Mouse (Mus musculus) erythroblast, embryonic 14.5 days (primary cell): ENCODE results near the gene Agt. TPM values are rescaled to one million over a fixed set of nuclear protein-coding genes. Genes with fewer than 3 reads are reported as not detected.

Source experiments
- H3K27me3 ChIP-seq: 2 replicates; pipeline ENCODE4 v1.6.1; 2012; ENCODE audit warnings: inconsistent platforms; ENCODE audit not compliant: control insufficient read depth
- H3K36me3 ChIP-seq: 2 replicates; pipeline ENCODE4 v1.6.1; 2012; ENCODE audit warnings: mild to moderate bottlenecking, inconsistent platforms; ENCODE audit not compliant: control insufficient read depth
- H3K4me1 ChIP-seq: 2 replicates; pipeline ENCODE4 v1.6.1; 2012; ENCODE audit warnings: inconsistent platforms; ENCODE audit not compliant: control insufficient read depth
- H3K4me3 ChIP-seq: replicated peaks from 2 replicates; pipeline ENCODE3; 2012; ENCODE audit warnings: moderate library complexity, mild to moderate bottlenecking, inconsistent platforms
- H3K9me3 ChIP-seq: 2 replicates; pipeline ENCODE4 v1.6.1; 2012; ENCODE audit warnings: low read length, inconsistent platforms, mixed read lengths; ENCODE audit not compliant: control insufficient read depth
- GATA1 ChIP-seq: IDR thresholded peaks from 2 replicates; pipeline ENCODE4 v1.6.1; 2012; ENCODE audit warnings: low read length, inconsistent platforms, mixed read lengths
- TAL1 ChIP-seq: IDR thresholded peaks from 3 replicates; pipeline ENCODE4 v1.6.1; 2012; ENCODE audit warnings: low read length, inconsistent platforms, mixed read lengths
- polyA plus RNA-seq: library from polyadenylated mRNA; stranded (reverse); fragments of >175 nt; gene quantifications from 2 replicates; pipeline ENCODE4 v1.2.3, GENCODE M21; 2012

Agt gene
- 0.05 and 0.10 TPM in 2 replicates for polyA plus RNA-seq

- no peaks in the 10 kb centered on the region; the same call in none of the 2 replicates for H3K4me1 ChIP-seq
- no peaks in the 10 kb centered on the region for H3K27me3 ChIP-seq
- TF ChIP-seq GATA1: no peak
- TF ChIP-seq TAL1: no peak
- peak within 1 kb of the TSS; percentile 48 for H3K4me3 ChIP-seq
- H3K9me3 ChIP-seq: no peaks in the 10 kb centered on the region
- H3K36me3 ChIP-seq: no peaks in the 10 kb centered on the region; the same call in 1 of the 2 replicates
Observed at GRCm38 (mm10) chr8:124569593-124569992, at the start of gene Agt. Agt (minus strand) TSS chr8:124569706.

- H3K4me3 ChIP-seq: no peak overlapping the region
- no peaks in the 10 kb centered on the region for H3K9me3 ChIP-seq
- no peaks in the 10 kb centered on the region for H3K36me3 ChIP-seq
- H3K27me3 ChIP-seq: peaks cover 2% of the 10 kb centered on the region; the same call in 1 of the 2 replicates
- TF ChIP-seq GATA1 (no peak), TAL1 (no peak)
- peaks cover 2% of the 10 kb centered on the region for H3K4me1 ChIP-seq
Observed at GRCm38 (mm10) chr8:124618252-124618651, 48.7 kb upstream of the Agt start.

- TF ChIP-seq GATA1: no peak
- TF ChIP-seq TAL1: no peak
- H3K36me3 ChIP-seq: no peaks in the 10 kb centered on the region
- H3K9me3 ChIP-seq: no peaks in the 10 kb centered on the region
- H3K4me1 ChIP-seq: peaks cover 2% of the 10 kb centered on the region
- H3K27me3 ChIP-seq: peaks cover 2% of the 10 kb centered on the region; the same call in 1 of the 2 replicates
- peak overlapping the region; percentile 9 for H3K4me3 ChIP-seq
Observed at GRCm38 (mm10) chr8:124617266-124617869, 47.9 kb upstream of the Agt start.

GRCm38 (mm10) chr8:124614325-124614724 is 44.8 kb upstream of the Agt start:
- no peak for TF ChIP-seq TAL1
- TF ChIP-seq GATA1: no peak
- no peaks in the 10 kb centered on the region for H3K36me3 ChIP-seq
- H3K27me3 ChIP-seq: peaks cover 2% of the 10 kb centered on the region; the same call in 1 of the 2 replicates
- no peak overlapping the region for H3K4me3 ChIP-seq
- no peaks in the 10 kb centered on the region for H3K9me3 ChIP-seq
- H3K4me1 ChIP-seq: peaks cover 2% of the 10 kb centered on the region

- Histone ChIP-seq H3K36me3 (no peaks in the 10 kb centered on the region), H3K27me3 (no peaks in the 10 kb centered on the region), H3K9me3 (no peaks in the 10 kb centered on the region), H3K4me1 (no peaks in the 10 kb centered on the region), H3K4me3 (no peak overlapping the region)
- no peak for TF ChIP-seq GATA1
- TF ChIP-seq TAL1: no peak
Observed at GRCm38 (mm10) chr8:124608972-124609353, 39.5 kb upstream of the Agt start.

GRCm38 (mm10) chr8:124608239-124608971 is 38.9 kb upstream of the Agt start:
- H3K4me1 ChIP-seq: no peaks in the 10 kb centered on the region
- no peaks in the 10 kb centered on the region for H3K36me3 ChIP-seq
- no peaks in the 10 kb centered on the region for H3K27me3 ChIP-seq
- TF ChIP-seq TAL1 (no peak), GATA1 (no peak)
- no peaks in the 10 kb centered on the region for H3K9me3 ChIP-seq
- no peak overlapping the region for H3K4me3 ChIP-seq

- Histone ChIP-seq H3K4me1 (no peaks in the 10 kb centered on the region), H3K36me3 (no peaks in the 10 kb centered on the region), H3K27me3 (no peaks in the 10 kb centered on the region), H3K9me3 (no peaks in the 10 kb centered on the region), H3K4me3 (no peak overlapping the region)
- TF ChIP-seq TAL1 (no peak), GATA1 (no peak)
Observed at GRCm38 (mm10) chr8:124604066-124604465, 34.6 kb upstream of the Agt start.

- Histone ChIP-seq H3K36me3 (no peaks in the 10 kb centered on the region), H3K27me3 (no peaks in the 10 kb centered on the region), H3K4me3 (no peak overlapping the region), H3K4me1 (no peaks in the 10 kb centered on the region), H3K9me3 (peaks cover 3% of the 10 kb centered on the region; the same call in 1 of the 2 replicates)
- TF ChIP-seq GATA1 (no peak), TAL1 (no peak)
Observed at GRCm38 (mm10) chr8:124589393-124589792, 19.9 kb upstream of the Agt start.

- Histone ChIP-seq H3K4me1 (no peaks in the 10 kb centered on the region), H3K27me3 (no peaks in the 10 kb centered on the region), H3K9me3 (no peaks in the 10 kb centered on the region), H3K4me3 (no peak overlapping the region), H3K36me3 (no peaks in the 10 kb centered on the region)
- no peak for TF ChIP-seq GATA1
- TF ChIP-seq TAL1: no peak
Observed at GRCm38 (mm10) chr8:124586556-124586955, 17.1 kb upstream of the Agt start.
